Mouse (Mus musculus) brain, embryonic 18.5 days (tissue): ENCODE results near the gene Tbxa2r.
A peak's percentile ranks its signal among the peaks of the same experiment; 100 is the strongest.

ENCODE experiments used
- DNase-seq: peaks from one replicate; pipeline ENCODE4 v3.0.0-alpha.2; 2012; ENCODE audit warnings: low read depth, low spot score

Tbxa2r gene

GRCm38 (mm10) chr10:81365672-81366476 is 37.3 kb downstream of the Tbxa2r start, which contains the start of gene 4930404N11Rik:
Gene 4930404N11Rik, minus strand, starts transcription at chr10:81365816.
- DNase-seq: no peak

GRCm38 (mm10) chr10:81366477-81367206 is 38.1 kb downstream of the Tbxa2r start:
- DNase-seq: no peak

- no peak for DNase-seq
Measured at GRCm38 (mm10) chr10:81367207-81367495, 38.6 kb downstream of the Tbxa2r start.

GRCm38 (mm10) chr10:81375322-81375721 is 46.8 kb downstream of the Tbxa2r start:
- DNase-seq: no peak

GRCm38 (mm10) chr10:81376561-81377361 is 48.2 kb downstream of the Tbxa2r start:
- no peak for DNase-seq

GRCm38 (mm10) chr10:81377362-81377664 is 48.8 kb downstream of the Tbxa2r start:
- DNase-seq: no peak

GRCm38 (mm10) chr10:81377793-81378552 is 49.4 kb downstream of the Tbxa2r start, which contains the start of gene Fzr1:
Gene Fzr1, minus strand, starts transcription at chr10:81378516.
- DNase-seq: no peak

GRCm38 (mm10) chr10:81378553-81379182 is 50.1 kb downstream of the Tbxa2r start:
- DNase-seq: peak; percentile 99

- no peak for DNase-seq
Measured at GRCm38 (mm10) chr10:81379183-81379553, 50.6 kb downstream of the Tbxa2r start.

GRCm38 (mm10) chr10:81379809-81380378 is 51.4 kb downstream of the Tbxa2r start:
- DNase-seq: no peak

GRCm38 (mm10) chr10:81382039-81382438 is 53.5 kb downstream of the Tbxa2r start:
- no peak for DNase-seq

- DNase-seq: peak; percentile 97
Measured at GRCm38 (mm10) chr10:81383802-81384604, 55.5 kb downstream of the Tbxa2r start, which contains the start of the genes Dohh and Gm48551. Gene Dohh, plus strand, starts transcription at chr10:81384428. Gene Gm48551, plus strand, starts transcription at chr10:81384466.

- DNase-seq: no peak
Measured at GRCm38 (mm10) chr10:81384605-81384982, 56.1 kb downstream of the Tbxa2r start.
